Mouse (Mus musculus): ENCODE measurements at regions not wholly inside any gene's neighbourhood (a gene's known extent, or its start where the extent isn't known, plus 50 kb on each side); places are given as distances from the start of the nearest gene placed in this dataset.

DNA sequence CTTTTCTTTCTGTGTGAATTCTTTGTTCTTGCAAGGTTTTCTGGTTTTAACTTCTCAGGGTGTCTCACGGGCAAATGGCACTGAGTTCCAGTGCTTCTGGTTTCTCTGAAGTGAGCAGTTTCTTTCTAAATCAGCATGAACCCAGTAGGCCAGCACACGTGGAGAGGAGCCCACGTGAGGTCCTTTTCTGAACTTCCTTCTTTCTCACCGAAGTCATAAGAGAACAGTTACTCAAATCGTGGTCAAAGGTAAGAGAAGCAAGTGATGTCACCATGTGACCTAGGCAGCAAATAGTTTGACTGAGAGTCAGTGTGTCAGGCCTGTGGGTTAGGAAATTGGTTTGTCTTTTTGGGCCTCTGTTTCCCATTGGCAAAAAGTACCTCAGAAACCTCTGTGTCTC, 84.8 kb upstream of the Tsc22d1 start:
- TF ChIP-seq CTCF (IDR thresholded peaks at IDR 0.05; ENCODE audit: low read depth): no peak
- TF ChIP-seq EP300 (IDR thresholded peaks at IDR 0.05; ENCODE audit: low read depth): no peak

Measured in liver, embryonic 14.5 days (tissue).